Mouse (Mus musculus): ENCODE results near the gene Gm12887. TPM values are rescaled to one million over a fixed set of nuclear protein-coding genes. Genes with fewer than 3 reads are reported as not detected.

Gm12887 gene
- total RNA-seq (2012; rRNA removed) (not detected in 2 replicates), polyA plus RNA-seq (2012; ENCODE audit: insufficient read depth in 1 of 2, insufficient read length in 2 of 2, low read depth in 1 of 2, low replicate concordance in 2 of 2, missing spikeins in 1 of 2) (not detected)

- TF ChIP-seq NELFE (IDR thresholded peaks at IDR 0.05; ENCODE audit: low read depth, low read length): no peak
- no peak for TF ChIP-seq CTCF (IDR thresholded peaks at IDR 0.05 in 2 of 3, conservative IDR thresholded peaks at IDR 0.05 in 1 of 3; ENCODE audit: control insufficient read depth in 1 of 3, insufficient read depth in 1 of 3, low read depth in 2 of 3, low read length in 3 of 3, poor library complexity in 1 of 3, severe bottlenecking in 1 of 3)
- TF ChIP-seq TBP (IDR thresholded peaks at IDR 0.05; ENCODE audit: low read depth, low read length): no peak
- no peak for TF ChIP-seq GATA1 (IDR thresholded peaks at IDR 0.05; ENCODE audit: low read depth, low read length)
- TF ChIP-seq POLR2AphosphoS5 (IDR thresholded peaks at IDR 0.05; ENCODE audit: borderline replicate concordance, low read depth, low read length): no peak
- no peak for TF ChIP-seq E2F4 (IDR thresholded peaks at IDR 0.05; ENCODE audit: borderline replicate concordance, low read depth, low read length)
- TF ChIP-seq POLR2AphosphoS2 (IDR thresholded peaks at IDR 0.05; ENCODE audit: low read length): no peak
- H3K4me1 ChIP-seq (ENCODE audit: control insufficient read depth in 1 of 2, insufficient read depth in 2 of 2, low read length in 2 of 2): no peaks in the 10 kb centered on the region
- H3K27me3 ChIP-seq (ENCODE audit: control insufficient read depth in 1 of 2, insufficient read depth in 2 of 2, low read length in 2 of 2): no peaks in the 10 kb centered on the region
- no peaks in the 10 kb centered on the region for H3K9me3 ChIP-seq (replicated peaks; ENCODE audit: insufficient read depth, low read length)
- no peak within 1 kb of the TSS for H3K9ac ChIP-seq (ENCODE audit: control insufficient read depth, low read depth, low read length, poor library complexity, severe bottlenecking)
- no peaks in the 10 kb centered on the region for H3K36me3 ChIP-seq (ENCODE audit: control insufficient read depth in 1 of 2, insufficient read depth in 2 of 2, low read length in 2 of 2)
- H3K27ac ChIP-seq (ENCODE audit: control insufficient read depth, low read depth, low read length): no peak within 1 kb of the TSS
- no peak for DNase-seq (ENCODE audit: low read depth, low spot score)
- H3K79me2 ChIP-seq (ENCODE audit: control insufficient read depth, insufficient read depth, low read length, poor library complexity): no peaks in the 10 kb centered on the region
- no peak within 1 kb of the TSS for H3K4me3 ChIP-seq (ENCODE audit: control insufficient read depth in 1 of 2, insufficient read depth in 1 of 2, low read depth in 2 of 2, low read length in 2 of 2)
Observed at GRCm38 (mm10) chr4:121622003-121622402, at the start of gene Gm12887. Gene Gm12887 (minus strand): TSS chr4:121622103.

DNA sequence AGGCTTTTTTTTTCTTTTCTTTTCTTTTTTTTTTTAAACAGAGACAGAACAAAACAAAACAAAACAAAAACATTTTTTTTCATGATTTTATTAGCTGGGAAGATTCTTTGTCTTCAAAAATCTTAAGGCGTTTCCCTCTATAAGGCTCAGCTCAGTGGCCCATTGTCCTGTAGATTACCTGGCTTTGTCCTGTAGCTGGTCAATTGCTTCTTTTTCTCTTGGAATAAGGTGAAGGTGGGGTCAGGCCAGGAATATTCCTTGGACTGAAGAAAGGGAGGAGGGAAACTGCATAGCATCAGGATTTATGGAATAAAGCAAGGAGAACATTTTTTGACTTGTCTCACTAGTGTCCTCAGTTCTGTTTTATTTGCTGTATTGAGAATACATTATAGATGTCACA lies 35.1 kb upstream of the Gm12887 start:
- H3K4me1 ChIP-seq (ENCODE audit: control insufficient read depth in 1 of 2, insufficient read depth in 2 of 2, low read length in 2 of 2): no peaks in the 10 kb centered on the region
- no peaks in the 10 kb centered on the region for H3K79me2 ChIP-seq (ENCODE audit: control insufficient read depth, insufficient read depth, low read length, poor library complexity)
- H3K4me3 ChIP-seq (ENCODE audit: control insufficient read depth in 1 of 2, insufficient read depth in 1 of 2, low read depth in 2 of 2, low read length in 2 of 2): no peak overlapping the region
- no peaks in the 10 kb centered on the region for H3K27me3 ChIP-seq (ENCODE audit: control insufficient read depth in 1 of 2, insufficient read depth in 2 of 2, low read length in 2 of 2)
- TF ChIP-seq MYB (IDR thresholded peaks at IDR 0.05; ENCODE audit: low read depth, low read length) (no peak), GABPA (IDR thresholded peaks at IDR 0.05; ENCODE audit: low read depth, low read length) (no peak), USF1 (IDR thresholded peaks at IDR 0.05; ENCODE audit: low read depth, low read length) (no peak), RAD21 (IDR thresholded peaks at IDR 0.05; ENCODE audit: low read depth, low read length) (no peak), GATA1 (IDR thresholded peaks at IDR 0.05; ENCODE audit: low read depth, low read length) (no peak), TCF12 (IDR thresholded peaks at IDR 0.05; ENCODE audit: low read depth, low read length) (no peak), MEF2A (IDR thresholded peaks at IDR 0.05; ENCODE audit: extremely low read depth, insufficient replicate concordance, low read depth, low read length, poor library complexity, severe bottlenecking) (no peak), ZMIZ1 (IDR thresholded peaks at IDR 0.05; ENCODE audit: low read depth, low read length) (no peak)
- no peak overlapping the region for H3K27ac ChIP-seq (ENCODE audit: control insufficient read depth, low read depth, low read length)
- H3K9me3 ChIP-seq (replicated peaks; ENCODE audit: insufficient read depth, low read length): no peaks in the 10 kb centered on the region
- DNase-seq (ENCODE audit: low read depth, low spot score): no peak
- H3K36me3 ChIP-seq (ENCODE audit: control insufficient read depth in 1 of 2, insufficient read depth in 2 of 2, low read length in 2 of 2): no peaks in the 10 kb centered on the region
- no peak overlapping the region for H3K9ac ChIP-seq (ENCODE audit: control insufficient read depth, low read depth, low read length, poor library complexity, severe bottlenecking)

Other genes with a start within 250 kb of the Gm12887 start
- not detected in 2 replicates for gene Gm12886, start 199.0 kb downstream of the Gm12887 start, total RNA-seq (2012; rRNA removed)
- not detected for gene Gm12886, start 199.0 kb downstream of the Gm12887 start, polyA plus RNA-seq (2012; ENCODE audit: insufficient read depth in 1 of 2, insufficient read length in 2 of 2, low read depth in 1 of 2, low replicate concordance in 2 of 2, missing spikeins in 1 of 2)